Mouse (Mus musculus): ENCODE data around the gene Unc79. TPM values are rescaled to one million over a fixed set of nuclear protein-coding genes. Genes with fewer than 3 reads are reported as not detected.

The Unc79 gene
- polyA plus RNA-seq, 1 experiment, result 1.8 TPM

GRCm38 (mm10) chr12:103018161-103018560 is 69.5 kb downstream of the Unc79 start:
- Histone ChIP-seq H3K4me1 (ENCODE audit: control insufficient read depth, insufficient read depth, low read length) (no peaks in the 10 kb centered on the region), H3K4me3 (replicated peaks; ENCODE audit: extremely low read depth, low read depth, low read length) (no peak overlapping the region)
- no peak for TF ChIP-seq CTCF (IDR thresholded peaks at IDR 0.05; ENCODE audit: insufficient read depth, low read length)
- no peak for TF ChIP-seq POLR2A (IDR thresholded peaks at IDR 0.05; ENCODE audit: borderline replicate concordance, extremely low read depth, low read depth, low read length)
- 89% methylated on average over 12 of the region's 12 CpGs for WGBS
- no peak for DNase-seq

GRCm38 (mm10) chr12:103036692-103037091 is 88.0 kb downstream of the Unc79 start:
- WGBS, result 46% methylated on average over 5 of the region's 5 CpGs
- DNase-seq, result no peak
- no peak overlapping the region for H3K4me3 ChIP-seq (replicated peaks; ENCODE audit: extremely low read depth, low read depth, low read length)
- TF ChIP-seq CTCF (IDR thresholded peaks at IDR 0.05; ENCODE audit: insufficient read depth, low read length) (no peak), POLR2A (IDR thresholded peaks at IDR 0.05; ENCODE audit: borderline replicate concordance, extremely low read depth, low read depth, low read length) (no peak)
- no peaks in the 10 kb centered on the region for H3K4me1 ChIP-seq (ENCODE audit: control insufficient read depth, insufficient read depth, low read length)

GRCm38 (mm10) chr12:103039332-103039731 is 90.7 kb downstream of the Unc79 start:
- Histone ChIP-seq H3K4me1 (ENCODE audit: control insufficient read depth, insufficient read depth, low read length) (no peaks in the 10 kb centered on the region), H3K4me3 (replicated peaks; ENCODE audit: extremely low read depth, low read depth, low read length) (no peak overlapping the region)
- no peak for DNase-seq
- 72% methylated on average over 10 of the region's 10 CpGs for WGBS
- TF ChIP-seq POLR2A (IDR thresholded peaks at IDR 0.05; ENCODE audit: borderline replicate concordance, extremely low read depth, low read depth, low read length), result no peak
- no peak for TF ChIP-seq CTCF (IDR thresholded peaks at IDR 0.05; ENCODE audit: insufficient read depth, low read length)

GRCm38 (mm10) chr12:103040136-103040535 is 91.5 kb downstream of the Unc79 start:
- WGBS, result 52% methylated on average over 2 of the region's 2 CpGs
- H3K4me1 ChIP-seq (ENCODE audit: control insufficient read depth, insufficient read depth, low read length), result no peaks in the 10 kb centered on the region
- no peak for TF ChIP-seq CTCF (IDR thresholded peaks at IDR 0.05; ENCODE audit: insufficient read depth, low read length)
- no peak for TF ChIP-seq POLR2A (IDR thresholded peaks at IDR 0.05; ENCODE audit: borderline replicate concordance, extremely low read depth, low read depth, low read length)
- DNase-seq, result no peak
- no peak overlapping the region for H3K4me3 ChIP-seq (replicated peaks; ENCODE audit: extremely low read depth, low read depth, low read length)

- Histone ChIP-seq H3K4me3 (replicated peaks; ENCODE audit: extremely low read depth, low read depth, low read length) (no peak overlapping the region), H3K4me1 (ENCODE audit: control insufficient read depth, insufficient read depth, low read length) (no peaks in the 10 kb centered on the region)
- WGBS, result 93% methylated on average over 3 of the region's 3 CpGs
- TF ChIP-seq POLR2A (IDR thresholded peaks at IDR 0.05; ENCODE audit: borderline replicate concordance, extremely low read depth, low read depth, low read length) (no peak), CTCF (IDR thresholded peaks at IDR 0.05; ENCODE audit: insufficient read depth, low read length) (no peak)
- no peak for DNase-seq
These were observed 92.7 kb downstream of the Unc79 start for GRCm38 (mm10) chr12:103041401-103041800.

DNA sequence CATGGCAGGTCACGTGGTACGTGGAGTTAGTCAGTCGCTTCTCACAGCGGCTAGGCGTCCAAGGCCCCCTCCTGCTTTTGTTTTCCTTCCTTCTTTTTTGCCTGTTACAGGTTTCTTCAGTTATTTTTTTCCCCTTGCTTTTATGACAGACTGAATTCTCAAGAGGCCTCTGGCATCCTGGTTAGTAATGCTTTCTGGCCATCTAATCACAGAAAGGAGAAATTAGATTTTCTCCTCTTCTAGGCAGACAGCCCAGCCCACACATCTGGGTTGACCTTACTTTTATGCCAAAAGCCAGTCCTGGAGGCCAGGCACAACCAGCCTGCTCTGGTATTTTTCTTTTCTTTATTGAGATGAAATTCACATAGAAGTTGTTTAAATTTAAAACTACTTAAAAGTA is 94.1 kb downstream of the Unc79 start:
- no peak overlapping the region for H3K4me3 ChIP-seq (replicated peaks; ENCODE audit: extremely low read depth, low read depth, low read length)
- H3K4me1 ChIP-seq (ENCODE audit: control insufficient read depth, insufficient read depth, low read length), result no peaks in the 10 kb centered on the region
- TF ChIP-seq POLR2A (IDR thresholded peaks at IDR 0.05; ENCODE audit: borderline replicate concordance, extremely low read depth, low read depth, low read length) (no peak), CTCF (IDR thresholded peaks at IDR 0.05; ENCODE audit: insufficient read depth, low read length) (no peak)
- no peak for DNase-seq
- 88% methylated on average over 5 of the region's 5 CpGs for WGBS

DNA sequence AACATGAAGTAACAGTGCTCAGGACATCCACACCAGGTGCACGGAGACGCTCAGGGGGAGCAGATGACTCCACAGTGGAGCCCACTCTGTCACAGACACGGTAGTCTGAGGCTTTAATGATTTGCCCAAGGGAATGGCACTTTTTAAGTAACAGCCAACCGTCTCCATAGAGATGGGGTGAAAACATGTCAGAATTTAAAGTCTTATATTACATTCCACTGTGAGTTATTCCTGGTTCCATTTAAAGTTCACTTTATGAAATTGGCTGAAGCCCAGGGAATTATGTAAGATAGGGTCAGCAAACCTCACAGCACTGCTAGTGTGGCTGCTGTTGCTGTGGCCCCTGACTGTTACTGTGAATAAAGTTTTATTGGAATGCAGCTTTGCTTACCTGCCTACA is 95.8 kb downstream of the Unc79 start:
- no peaks in the 10 kb centered on the region for H3K4me1 ChIP-seq (ENCODE audit: control insufficient read depth, insufficient read depth, low read length)
- WGBS, result 61% methylated on average over 4 of the region's 4 CpGs

DNA sequence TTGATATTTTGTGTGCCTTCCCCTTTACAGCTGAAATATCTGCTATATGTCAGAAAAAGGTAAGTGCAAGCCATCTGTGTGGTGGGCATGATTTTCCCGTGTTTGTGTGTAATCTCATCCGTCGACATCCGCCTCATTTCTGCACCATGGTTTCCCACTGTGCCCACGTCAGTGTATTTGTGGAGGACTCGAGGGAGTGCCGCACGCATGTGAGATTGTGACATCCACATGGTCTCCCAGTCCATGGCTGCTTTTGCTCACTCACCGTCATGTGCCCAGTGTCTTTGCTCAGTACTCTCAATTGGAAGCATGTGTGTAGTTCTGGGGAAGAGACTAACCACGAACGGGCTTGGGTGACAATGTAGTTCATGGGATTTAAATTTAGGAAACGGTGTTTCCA is 101.2 kb downstream of the Unc79 start:
- no peak for DNase-seq
- 92% methylated on average over 12 of the region's 12 CpGs for WGBS
- no peak for TF ChIP-seq CTCF (IDR thresholded peaks at IDR 0.05; ENCODE audit: insufficient read depth, low read length)
- no peak for TF ChIP-seq POLR2A (IDR thresholded peaks at IDR 0.05; ENCODE audit: borderline replicate concordance, extremely low read depth, low read depth, low read length)
- no peak overlapping the region for H3K4me3 ChIP-seq (replicated peaks; ENCODE audit: extremely low read depth, low read depth, low read length)
- H3K4me1 ChIP-seq (ENCODE audit: control insufficient read depth, insufficient read depth, low read length), result no peaks in the 10 kb centered on the region

More for the DNA sequence above, 95.8 kb downstream of the Unc79 start:
- DNase-seq, result no peak
- TF ChIP-seq POLR2A (IDR thresholded peaks at IDR 0.05; ENCODE audit: borderline replicate concordance, extremely low read depth, low read depth, low read length) (no peak), CTCF (IDR thresholded peaks at IDR 0.05; ENCODE audit: insufficient read depth, low read length) (no peak)
- H3K4me3 ChIP-seq (replicated peaks; ENCODE audit: extremely low read depth, low read depth, low read length), result no peak overlapping the region

- DNase-seq, result peak; percentile 4
- TF ChIP-seq CTCF (IDR thresholded peaks at IDR 0.05; ENCODE audit: insufficient read depth, low read length), result no peak
- no peak for TF ChIP-seq POLR2A (IDR thresholded peaks at IDR 0.05; ENCODE audit: borderline replicate concordance, extremely low read depth, low read depth, low read length)
- 67% methylated on average over 21 of the region's 21 CpGs for WGBS
- Histone ChIP-seq H3K4me1 (ENCODE audit: control insufficient read depth, insufficient read depth, low read length) (no peaks in the 10 kb centered on the region), H3K4me3 (replicated peaks; ENCODE audit: extremely low read depth, low read depth, low read length) (peak overlapping the region; percentile 24)
These were observed 110.8 kb downstream of the Unc79 start for GRCm38 (mm10) chr12:103059321-103060053.

- Histone ChIP-seq H3K4me3 (replicated peaks; ENCODE audit: extremely low read depth, low read depth, low read length) (no peak overlapping the region), H3K4me1 (ENCODE audit: control insufficient read depth, insufficient read depth, low read length) (no peaks in the 10 kb centered on the region)
- no peak for TF ChIP-seq CTCF (IDR thresholded peaks at IDR 0.05; ENCODE audit: insufficient read depth, low read length)
- TF ChIP-seq POLR2A (IDR thresholded peaks at IDR 0.05; ENCODE audit: borderline replicate concordance, extremely low read depth, low read depth, low read length), result no peak
- 69% methylated on average over 10 of the region's 10 CpGs for WGBS
- no peak for DNase-seq
These were observed 112.1 kb downstream of the Unc79 start for GRCm38 (mm10) chr12:103060791-103061190.

All from lung, adult 2 months (tissue).